Mouse (Mus musculus) ES-CJ7 (cell line): Measurements from ENCODE around the gene Psd.

Source experiments
- DNase-seq: peaks from one replicate; pipeline ENCODE4 v3.0.0; 2011; ENCODE audit warnings: low read depth, low spot score

The Psd gene

GRCm38 (mm10) chr19:46338942-46339286, 12.0 kb upstream of the Psd start:
- DNase-seq, result no peak

GRCm38 (mm10) chr19:46338331-46338936, 11.5 kb upstream of the Psd start, which contains the start of gene Cuedc2:
Cuedc2 (minus strand) TSS chr19:46338702.
- DNase-seq, result peak; percentile 96

- DNase-seq, result no peak
Observed at GRCm38 (mm10) chr19:46337719-46338330, 10.9 kb upstream of the Psd start.

- DNase-seq, result no peak
Observed at GRCm38 (mm10) chr19:46333906-46334305, 7.0 kb upstream of the Psd start.

GRCm38 (mm10) chr19:46332721-46333339, 5.9 kb upstream of the Psd start:
- no peak for DNase-seq

- DNase-seq, result no peak
Observed at GRCm38 (mm10) chr19:46331936-46332335, 5.0 kb upstream of the Psd start.

GRCm38 (mm10) chr19:46331326-46331725, 4.4 kb upstream of the Psd start:
- DNase-seq, result no peak

GRCm38 (mm10) chr19:46330696-46331095, 3.7 kb upstream of the Psd start:
- DNase-seq, result no peak

GRCm38 (mm10) chr19:46329951-46330350, 3.0 kb upstream of the Psd start:
- DNase-seq, result peak; percentile 82

GRCm38 (mm10) chr19:46329031-46329641, 2.2 kb upstream of the Psd start:
- no peak for DNase-seq

GRCm38 (mm10) chr19:46328081-46329030, 1.4 kb upstream of the Psd start, which contains the start of gene Fbxl15:
Fbxl15 (plus strand) TSS chr19:46328184.
- DNase-seq, result peak; percentile 96

GRCm38 (mm10) chr19:46327531-46328064, 642 bp upstream of the Psd start:
- DNase-seq, result no peak

GRCm38 (mm10) chr19:46326019-46326755, 769 bp downstream of the Psd start:
- no peak for DNase-seq

GRCm38 (mm10) chr19:46324918-46325317, 2.0 kb downstream of the Psd start:
- DNase-seq, result no peak

GRCm38 (mm10) chr19:46324366-46324765, 2.6 kb downstream of the Psd start:
- DNase-seq, result no peak

GRCm38 (mm10) chr19:46323716-46324115, 3.2 kb downstream of the Psd start:
- DNase-seq, result no peak

GRCm38 (mm10) chr19:46322996-46323572, 3.9 kb downstream of the Psd start:
- DNase-seq, result no peak

GRCm38 (mm10) chr19:46322144-46322995, 4.6 kb downstream of the Psd start:
- DNase-seq, result no peak
